Mouse (Mus musculus) kidney, postnatal 10 days (tissue): ENCODE measurements around the gene Ppp1r13b.
A peak's percentile ranks its signal among the peaks of the same experiment; 100 is the strongest.

Experiments
- DNase-seq: peaks from one replicate; pipeline ENCODE4 v3.0.0; 2021; ENCODE audit warnings: mixed read lengths

Ppp1r13b gene

DNA sequence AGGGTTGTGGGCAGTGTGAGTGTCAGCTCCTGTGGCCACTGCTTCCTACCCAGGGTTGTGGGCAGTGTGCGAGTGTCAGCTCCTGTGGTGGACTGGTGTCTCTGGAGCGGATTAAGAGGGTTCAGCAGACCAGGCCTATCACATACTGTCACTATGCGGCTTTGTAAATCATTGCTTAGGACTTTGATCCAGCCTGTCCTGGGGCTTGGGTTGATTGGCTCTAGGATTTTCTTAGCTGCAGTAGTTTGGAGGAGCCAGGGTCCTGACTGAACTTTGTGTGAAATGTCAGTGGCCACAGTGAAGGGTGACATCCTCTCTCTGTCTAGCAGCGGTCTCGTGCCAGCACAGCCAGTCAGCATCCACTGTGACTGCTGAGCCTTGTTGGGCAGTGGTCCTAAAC, 117.8 kb downstream of the Ppp1r13b start:
- DNase-seq: peak; percentile 63

GRCm38 (mm10) chr12:111787015-111787414, 120.9 kb downstream of the Ppp1r13b start:
- no peak for DNase-seq

- DNase-seq: no peak
These were observed 122.7 kb downstream of the Ppp1r13b start for GRCm38 (mm10) chr12:111785174-111785573.

- DNase-seq: no peak
These were observed 128.4 kb downstream of the Ppp1r13b start for GRCm38 (mm10) chr12:111779544-111779943.
